Mouse (Mus musculus) embryonic facial prominence, embryonic 12.5 days (tissue): ENCODE measurements around the gene Asns. TPM values are rescaled to one million over a fixed set of nuclear protein-coding genes. Genes with fewer than 3 reads are reported as not detected.

Experiments used
- polyA plus RNA-seq: library from polyadenylated mRNA; unstranded; fragments of >200 nt; fragmentation: Nextera tagmentation; extraction: Ambion mirVana; gene quantifications from 2 replicates; pipeline ENCODE4 v1.2.1, GENCODE M21; 2016

The Asns gene
- polyA plus RNA-seq, 1 experiment from 2014 or later, result 66.5 TPM

Other genes starting within 250 kb of the Asns start
- 15.5 and 16.8 TPM in 2 replicates for gene Tac1, start 138.4 kb downstream of the Asns start, polyA plus RNA-seq
- gene C1galt1, start 151.6 kb upstream of the Asns start, polyA plus RNA-seq, result 3.3 and 3.7 TPM in 2 replicates